Mouse (Mus musculus) liver, embryonic 14.5 days (tissue): ENCODE data around the gene Gm4707. TPM values are rescaled to one million over a fixed set of nuclear protein-coding genes. Genes with fewer than 3 reads are reported as not detected.
"Not testable (repeated sequence)": the region's sequence is repeated elsewhere in the genome, so short reads cannot be mapped to it uniquely, and the experiment has no call there.

ENCODE experiments used
- ATAC-seq: fragments of 200-750 bp; cut with Nextera tagmentation; 2 replicates; pipeline ENCODE4 v1.8.0; 2017; ENCODE audit warnings: moderate number of reproducible peaks, mild to moderate bottlenecking, moderate library complexity; ENCODE audit not compliant: insufficient read depth
- DNase-seq, 3 experiments: peaks; one replicate each; pipeline ENCODE4 v3.0.0-alpha.2; 2012 to 2013; ENCODE audit warnings: low read depth in 3 of 3, low spot score in 3 of 3
- H3K27ac ChIP-seq: fragments of 300-500 bp; sonication (generic); 2 replicates; pipeline ENCODE4 v1.5.1; 2014; ENCODE audit warnings: moderate library complexity, mild to moderate bottlenecking, control low read depth, inconsistent platforms
- H3K27me3 ChIP-seq: fragments of 300-500 bp; sonication (generic); 2 replicates; pipeline ENCODE4 v1.6.1; 2014; ENCODE audit warnings: mild to moderate bottlenecking, low read length, moderate library complexity; ENCODE audit not compliant: control insufficient read depth, insufficient read depth
- H3K36me3 ChIP-seq: fragments of 300-500 bp; sonication (generic); replicated peaks from 2 replicates; pipeline ENCODE4 v1.6.1; 2014; ENCODE audit warnings: low read depth; ENCODE audit not compliant: control insufficient read depth, insufficient read depth
- H3K4me1 ChIP-seq, 2 experiments: fragments of 200-500 bp in 1 of 2; fragments of 300-500 bp in 1 of 2; sonication (generic) in 1 of 2; replicated peaks; 2 replicates each; pipeline ENCODE4 v1.6.1; 2012 to 2014; ENCODE audit warnings: antibody characterized with exemption in 1 of 2, inconsistent platforms in 1 of 2, low read length in 1 of 2; ENCODE audit not compliant: control insufficient read depth in 2 of 2, insufficient read depth in 2 of 2
- H3K4me2 ChIP-seq: fragments of 300-500 bp; sonication (generic); 2 replicates; pipeline ENCODE4 v1.6.1; 2014; ENCODE audit warnings: low read depth, mild to moderate bottlenecking, control low read depth, moderate library complexity
- H3K4me3 ChIP-seq, 2 experiments: fragments of 200-500 bp in 1 of 2; fragments of 300-500 bp in 1 of 2; sonication (generic) in 1 of 2; 2 replicates each; pipeline ENCODE4 v1.5.1; 2012 to 2014; ENCODE audit warnings: low read depth in 2 of 2, low read length in 2 of 2, mild to moderate bottlenecking in 2 of 2, control low read depth in 1 of 2, inconsistent platforms in 1 of 2, moderate library complexity in 1 of 2; ENCODE audit not compliant: insufficient read depth in 1 of 2
- H3K9ac ChIP-seq: fragments of 300-500 bp; sonication (generic); replicated peaks from 2 replicates; pipeline ENCODE4 v1.6.1; 2014; ENCODE audit warnings: mild to moderate bottlenecking, control low read depth, moderate library complexity
- H3K9me3 ChIP-seq: fragments of 300-500 bp; sonication (generic); 2 replicates; pipeline ENCODE4 v1.6.1; 2016; ENCODE audit warnings: low read length, mixed read lengths; ENCODE audit not compliant: control insufficient read depth
- CTCF ChIP-seq: IDR thresholded peaks from 2 replicates; pipeline ENCODE4 v1.5.1; 2016; ENCODE audit warnings: antibody characterized with exemption, low read depth, control low read depth
- EP300 ChIP-seq: IDR thresholded peaks from 2 replicates; pipeline ENCODE4 v1.6.1; 2016; ENCODE audit warnings: antibody characterized with exemption, low read depth
- WGBS: fragments of 180-500 bp; shearing (Covaris S2); extraction: QIAGEN DNeasy Blood & Tissue Kit; methylation state at CpG from one replicate; pipeline ENCODE4 v1.1.7; 2014; ENCODE audit not compliant: insufficient replicate concordance; 5-methylcytosine and 5-hydroxymethylcytosine counted together
- polyA plus RNA-seq, 2 experiments: library from polyadenylated mRNA; depleted of rRNA in 1 of 2; stranded (reverse) in 1 of 2; unstranded in 1 of 2; fragments of >200 nt; fragmentation: Nextera tagmentation in 1 of 2; extraction: Ambion mirVana in 1 of 2; gene quantifications; 2 replicates each; pipeline versions ENCODE4 v1.2.1 to v1.2.3; 2012 to 2014

Gene Gm4707
- polyA plus RNA-seq, 2 experiments: 0.15 to 0.19 TPM

DNA sequence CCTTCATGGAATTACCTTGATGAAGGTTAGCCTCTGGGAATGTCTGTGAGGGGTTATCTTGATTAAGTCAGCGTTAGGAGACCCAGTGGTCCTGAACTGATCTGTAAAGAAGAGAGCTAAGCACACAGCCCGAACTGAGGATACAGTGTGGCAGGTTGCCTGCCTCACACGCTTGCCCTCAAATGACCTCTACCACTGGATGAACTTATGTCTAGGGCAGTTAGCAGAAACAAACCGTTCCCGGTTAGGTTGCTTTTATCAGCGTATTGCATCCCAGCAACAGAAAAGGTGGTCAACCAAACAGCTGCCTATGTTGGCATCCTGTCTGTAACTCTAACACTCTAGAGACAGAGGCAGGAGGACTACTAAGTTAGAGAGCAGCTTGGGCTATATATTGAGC lies 14.5 kb downstream of the Gm4707 start:
- 82% methylated on average over 6 of the region's 6 CpGs for WGBS
- DNase-seq (no peak), ATAC-seq (no peak)
- Histone ChIP-seq H3K36me3 (peaks cover 14% of the 10 kb centered on the region), H3K9me3 (no peaks in the 10 kb centered on the region), H3K4me2 (no peak overlapping the region), H3K4me1 (no peaks in the 10 kb centered on the region), H3K9ac (no peak overlapping the region), H3K27ac (no peak overlapping the region), H3K27me3 (no peaks in the 10 kb centered on the region), H3K4me3 (no peak overlapping the region)
- TF ChIP-seq EP300 (no peak), CTCF (no peak)

DNA sequence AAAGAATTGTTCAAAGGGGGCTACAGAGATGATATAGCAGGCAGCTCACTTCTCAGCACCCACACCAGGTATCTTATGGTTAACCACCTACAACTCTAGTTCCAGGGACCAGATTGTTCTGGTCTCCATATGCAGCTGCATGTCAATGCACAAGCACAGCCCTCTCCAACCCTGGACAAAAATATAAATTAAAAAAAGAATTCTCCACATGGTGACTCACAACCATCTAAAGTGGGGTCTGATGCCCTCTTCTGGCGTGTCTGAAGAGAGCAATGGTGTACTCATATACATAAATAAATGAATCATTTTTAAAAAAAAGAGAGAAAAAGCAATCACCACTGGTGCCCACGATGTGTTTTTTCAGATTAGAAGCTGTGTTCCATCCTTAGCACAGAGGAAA lies 15.0 kb downstream of the Gm4707 start:
- Histone ChIP-seq H3K36me3 (peaks cover 14% of the 10 kb centered on the region), H3K27me3 (no peaks in the 10 kb centered on the region), H3K4me1 (no peaks in the 10 kb centered on the region), H3K4me2 (no peak overlapping the region), H3K9ac (no peak overlapping the region), H3K4me3 (no peak overlapping the region), H3K27ac (no peak overlapping the region), H3K9me3 (no peaks in the 10 kb centered on the region)
- ATAC-seq: no peak
- WGBS: 69% methylated on average over 2 of the region's 2 CpGs
- TF ChIP-seq EP300: no peak
- no peak; the same call in 1 of the 2 replicates for TF ChIP-seq CTCF
- no peak for DNase-seq

DNA sequence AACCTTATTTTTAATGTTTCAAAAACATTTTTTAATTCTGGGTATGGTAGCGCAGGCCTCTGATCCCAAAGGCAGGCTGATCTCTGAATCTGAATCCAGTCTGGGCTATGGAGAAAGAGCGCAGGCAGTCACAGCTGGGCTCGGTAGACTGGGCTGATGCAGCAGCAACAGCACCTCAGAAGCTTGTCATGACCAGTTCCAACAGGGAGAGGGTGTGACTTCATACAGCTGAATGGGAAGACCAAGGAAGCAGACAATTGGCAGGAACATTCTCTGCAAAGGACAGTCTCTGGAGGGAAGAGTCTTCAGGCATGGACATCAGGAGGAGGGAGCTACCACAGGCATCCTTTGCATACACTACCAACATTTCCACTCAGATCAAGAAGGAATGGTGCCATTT lies 15.6 kb downstream of the Gm4707 start:
- TF ChIP-seq CTCF (no peak), EP300 (no peak)
- Histone ChIP-seq H3K36me3 (peaks cover 14% of the 10 kb centered on the region), H3K9ac (no peak overlapping the region), H3K27me3 (no peaks in the 10 kb centered on the region), H3K4me3 (no peak overlapping the region), H3K9me3 (no peaks in the 10 kb centered on the region), H3K27ac (no peak overlapping the region), H3K4me2 (no peak overlapping the region), H3K4me1 (no peaks in the 10 kb centered on the region)
- DNase-seq (no peak), ATAC-seq (no peak)
- 86% methylated on average over 3 of the region's 3 CpGs for WGBS

DNA sequence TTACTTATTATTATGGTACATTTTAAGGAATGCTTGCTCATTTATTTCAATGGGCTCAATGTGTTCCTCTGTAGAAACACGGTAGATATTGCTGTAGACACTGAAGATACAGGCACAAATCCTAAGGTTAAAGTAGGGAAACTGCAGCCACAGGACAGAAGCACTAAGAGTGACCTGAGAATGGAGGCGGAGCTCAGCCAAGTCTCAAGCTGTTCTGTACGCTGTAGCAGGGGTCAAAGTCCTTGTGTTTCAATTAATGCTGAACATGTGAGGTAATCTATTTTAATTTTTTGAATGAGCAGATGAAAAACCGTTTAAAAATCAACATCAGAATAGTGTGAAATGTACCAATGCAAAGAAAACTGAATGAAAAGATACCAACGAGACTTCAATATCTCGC lies 16.4 kb downstream of the Gm4707 start:
- Histone ChIP-seq H3K4me2 (no peak overlapping the region), H3K9me3 (no peaks in the 10 kb centered on the region), H3K27me3 (no peaks in the 10 kb centered on the region), H3K27ac (no peak overlapping the region), H3K9ac (no peak overlapping the region), H3K4me3 (no peak overlapping the region), H3K36me3 (peaks cover 14% of the 10 kb centered on the region), H3K4me1 (no peaks in the 10 kb centered on the region)
- TF ChIP-seq EP300: no peak
- TF ChIP-seq CTCF: no peak
- 82% methylated on average over 6 of the region's 6 CpGs for WGBS
- ATAC-seq (no peak), DNase-seq (no peak)

DNA sequence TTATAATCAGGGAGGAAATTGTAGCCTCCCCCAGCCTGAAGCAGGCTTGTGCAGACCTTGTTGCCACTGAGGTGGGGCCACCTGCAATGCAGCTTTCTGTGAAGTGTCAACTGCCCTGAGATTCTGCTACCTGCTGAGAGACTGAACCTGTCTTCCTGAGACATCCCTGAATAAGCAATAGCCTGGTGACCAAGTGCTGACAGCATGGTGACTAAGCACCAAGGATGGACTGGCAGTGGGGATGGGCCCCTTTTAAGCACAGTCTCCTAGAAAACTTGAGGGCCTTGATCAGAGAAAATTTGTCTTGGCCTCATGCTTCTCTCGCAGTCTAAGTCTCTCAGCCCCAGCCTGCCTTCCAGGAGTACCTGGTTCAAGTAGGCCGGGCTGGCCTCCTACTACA lies 37.2 kb downstream of the Gm4707 start:
- WGBS: 81% methylated on average over 2 of the region's 2 CpGs
- not testable (repeated sequence) for H3K27me3 ChIP-seq, H3K4me1 ChIP-seq, H3K9ac ChIP-seq, H3K9me3 ChIP-seq, ATAC-seq, H3K27ac ChIP-seq, H3K4me3 ChIP-seq, H3K4me2 ChIP-seq, DNase-seq
- peaks cover 19% of the 10 kb centered on the region for H3K36me3 ChIP-seq

DNA sequence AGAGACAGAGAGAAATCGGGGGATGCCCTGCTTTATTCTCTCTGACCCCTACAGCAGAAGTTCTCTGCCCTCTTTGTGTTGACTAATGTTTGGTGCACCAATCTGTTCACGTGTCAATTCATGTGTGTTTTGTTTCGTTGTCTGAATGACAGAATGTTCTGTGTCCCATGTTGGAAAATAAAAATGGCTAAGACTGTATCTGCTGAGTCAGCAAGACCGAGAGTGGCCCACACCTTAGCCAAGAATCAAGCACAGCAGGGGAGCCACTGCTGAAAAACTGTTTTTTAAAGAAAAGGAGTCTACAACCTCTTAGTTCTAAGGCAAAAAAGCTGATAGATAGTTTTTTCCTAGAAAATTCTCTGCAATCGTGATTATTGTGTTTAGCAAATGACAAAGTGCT lies 40.3 kb downstream of the Gm4707 start:
- H3K4me1 ChIP-seq, H3K4me2 ChIP-seq, H3K4me3 ChIP-seq, H3K27ac ChIP-seq, ATAC-seq, H3K9me3 ChIP-seq, H3K27me3 ChIP-seq, H3K9ac ChIP-seq, DNase-seq: not testable (repeated sequence)
- H3K36me3 ChIP-seq: peaks cover 22% of the 10 kb centered on the region
- WGBS: 82% methylated on average over 5 of the region's 5 CpGs
